Mouse (Mus musculus): ENCODE results near the gene Fam89a. TPM values are rescaled to one million over a fixed set of nuclear protein-coding genes. Genes with fewer than 3 reads are reported as not detected.

The Fam89a gene
- under 1 TPM in 1 of 2 experiments, not detected in 1; 0.90 TPM for total RNA-seq (2021)
- long read RNA-seq, experiment 1, partial matches to known transcripts: 0 of 3 reads
- long read RNA-seq, experiment 1, other reads (novel, unspliced or antisense): 0 of 3 reads
- long read RNA-seq, experiment 2: 0 reads

DNA sequence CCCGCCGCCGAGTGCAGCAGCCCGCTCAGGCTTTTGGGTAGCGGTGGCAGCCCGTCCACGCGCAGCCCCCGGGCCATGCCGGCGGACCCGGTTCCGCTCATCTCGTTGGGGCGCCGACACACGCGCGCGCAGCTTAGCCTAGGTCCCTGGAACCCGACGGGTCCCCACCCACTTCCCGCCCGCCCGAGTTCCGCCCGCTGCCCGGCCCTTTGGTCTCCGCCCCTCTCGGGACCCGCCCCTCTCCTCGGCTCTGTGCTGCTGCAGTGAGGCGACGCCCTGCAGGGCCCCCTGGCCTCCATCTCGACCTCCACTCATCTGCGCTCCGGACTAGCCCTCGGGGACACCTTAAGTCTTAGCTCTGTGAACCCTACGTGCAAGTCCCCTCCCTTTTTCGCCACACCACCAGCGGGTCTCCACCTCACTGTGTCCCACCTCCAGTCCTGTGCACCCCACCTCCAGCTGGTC lies at the start of gene Fam89a:
Gene Fam89a, minus strand, starts transcription at position 124 of the 465 bp plus-strand sequence.
- peak; percentile 47 for DNase-seq (ENCODE audit: low spot score in 2 of 2)

- DNase-seq (ENCODE audit: low spot score in 2 of 2): no peak
Measured at GRCm38 (mm10) chr8:124800542-124800941, 48.9 kb upstream of the Fam89a start.

- no peak for DNase-seq (ENCODE audit: low spot score in 2 of 2)
Measured at GRCm38 (mm10) chr8:124795781-124796488, 44.3 kb upstream of the Fam89a start.

DNA sequence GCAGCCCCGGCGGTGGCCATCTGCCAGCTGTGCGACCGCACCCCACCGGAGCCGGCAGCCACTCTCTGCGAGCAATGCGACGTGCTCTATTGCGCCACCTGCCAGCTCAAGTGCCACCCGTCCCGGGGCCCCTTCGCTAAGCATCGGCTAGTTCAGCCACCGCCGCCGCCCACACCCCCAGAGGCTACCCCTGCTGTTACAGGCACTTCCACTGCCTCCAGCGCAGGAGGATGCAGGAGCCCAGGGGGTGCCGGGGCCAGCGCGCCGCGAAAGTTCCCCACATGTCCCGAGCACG lies 42.8 kb upstream of the Fam89a start:
- peak; percentile 51 to 53 for DNase-seq (ENCODE audit: low spot score in 2 of 2)

DNA sequence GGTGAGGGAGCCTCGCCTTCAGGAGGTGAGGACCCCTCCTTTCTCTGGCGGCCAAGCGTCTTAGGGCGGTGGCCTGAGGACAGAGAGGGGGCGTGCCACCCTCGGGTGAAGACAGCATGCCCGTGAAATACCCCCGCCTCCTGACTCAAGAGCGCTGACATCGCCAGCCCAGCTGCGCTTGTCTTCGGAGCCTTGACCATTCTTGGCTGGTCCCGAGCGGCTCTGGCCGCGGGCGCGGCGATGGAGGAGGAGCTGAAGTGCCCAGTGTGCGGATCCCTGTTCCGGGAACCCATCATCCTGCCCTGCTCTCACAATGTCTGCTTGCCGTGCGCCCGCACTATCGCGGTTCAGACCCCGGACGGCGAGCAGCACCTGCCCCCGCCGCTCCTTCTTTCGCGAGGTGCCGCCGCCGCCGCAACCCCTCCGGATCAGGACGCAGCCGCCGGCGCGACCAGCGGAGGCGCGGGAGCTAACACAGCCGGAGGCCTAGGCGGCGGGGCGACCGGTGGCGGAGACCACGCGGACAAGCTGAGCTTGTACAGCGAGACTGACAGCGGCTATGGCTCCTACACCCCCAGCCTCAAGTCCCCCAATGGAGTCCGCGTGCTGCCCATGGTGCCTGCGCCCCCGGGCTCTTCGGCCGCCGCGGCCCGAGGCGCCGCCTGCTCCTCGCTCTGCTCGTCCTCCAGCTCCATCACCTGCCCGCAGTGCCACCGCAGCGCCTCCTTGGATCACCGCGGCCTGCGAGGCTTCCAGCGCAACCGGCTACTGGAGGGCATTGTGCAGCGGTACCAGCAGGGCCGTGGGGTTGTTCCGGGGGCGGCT lies 42.2 kb upstream of the Fam89a start:
- DNase-seq (ENCODE audit: low spot score in 2 of 2): peak in 1 of 2 experiments; percentile 14

DNA sequence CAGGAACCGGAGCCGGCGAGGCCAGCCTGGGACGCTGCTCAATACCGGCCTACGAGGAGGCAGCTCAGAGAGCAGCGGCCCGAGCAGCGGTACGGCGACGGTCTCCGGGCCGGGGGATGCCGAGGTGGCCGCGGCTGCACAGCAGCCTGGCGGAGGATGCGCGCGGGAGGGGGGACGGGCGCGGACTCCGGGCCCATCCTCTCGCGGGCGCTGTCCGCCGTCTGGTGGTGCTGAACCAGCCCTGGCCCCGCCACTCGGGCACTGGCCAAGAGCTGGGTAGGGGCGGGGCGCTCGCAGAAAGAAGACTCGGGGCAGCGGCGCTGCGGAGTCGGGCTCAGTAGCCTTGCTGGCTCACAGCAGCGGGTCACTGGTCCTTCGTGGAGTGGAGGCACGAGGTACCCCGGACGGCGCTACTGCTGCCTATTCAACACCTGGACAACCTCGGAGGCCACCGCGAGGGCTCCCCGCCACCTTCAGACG lies 41.6 kb upstream of the Fam89a start:
- DNase-seq (ENCODE audit: low spot score in 2 of 2): peak; percentile 91 to 95

- DNase-seq (ENCODE audit: low spot score in 2 of 2): peak; percentile 26
Measured at GRCm38 (mm10) chr8:124792708-124793107, 41.1 kb upstream of the Fam89a start, which contains the start of gene Trim67. Gene Trim67, plus strand, starts transcription at chr8:124793092.

- DNase-seq (ENCODE audit: low spot score in 2 of 2): peak in 1 of 2 experiments; percentile 8
Measured at GRCm38 (mm10) chr8:124792186-124792585, 40.6 kb upstream of the Fam89a start.

DNA sequence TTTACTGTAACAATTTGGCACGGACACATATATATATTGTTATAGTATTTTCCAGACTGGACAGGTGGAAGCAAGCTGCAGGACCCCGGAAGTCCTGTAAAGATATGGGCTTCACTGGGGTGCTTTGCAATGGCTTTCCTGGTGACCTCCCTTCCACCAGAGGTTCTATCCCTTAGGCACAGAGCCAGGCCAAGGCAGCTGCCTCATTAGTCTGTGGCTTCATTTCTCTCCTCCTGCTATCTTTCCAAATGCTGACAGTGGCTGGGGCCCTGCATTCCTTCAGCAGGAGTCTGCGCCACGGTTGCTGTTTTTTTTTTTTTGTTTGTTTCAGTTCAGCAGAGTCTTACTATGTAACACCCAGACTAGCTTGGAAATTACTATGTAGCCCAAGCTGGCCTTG lies 40.1 kb upstream of the Fam89a start:
- no peak for DNase-seq (ENCODE audit: low spot score in 2 of 2)

DNA sequence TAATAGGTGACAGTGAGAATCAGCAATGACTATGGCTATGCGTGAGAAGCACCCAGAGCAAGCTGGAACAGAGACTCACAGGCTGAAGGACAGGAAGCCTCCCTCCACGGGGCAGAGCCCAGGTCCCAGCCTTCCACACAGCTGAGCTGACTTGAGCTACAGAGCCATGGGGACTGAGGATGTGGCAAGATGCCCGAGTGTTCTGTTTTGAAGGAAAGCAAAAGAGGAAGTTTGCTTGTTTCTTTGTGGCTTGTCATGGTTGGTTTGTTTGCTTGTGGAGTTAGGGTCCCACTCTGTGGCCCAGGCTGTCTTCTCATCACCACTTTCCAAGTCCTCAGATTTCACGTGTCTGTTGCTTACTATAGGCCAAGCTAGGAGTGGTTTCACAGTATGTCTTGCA lies 39.0 kb upstream of the Fam89a start:
- DNase-seq (ENCODE audit: low spot score in 2 of 2): no peak

GRCm38 (mm10) chr8:124784613-124785012 lies 33.0 kb upstream of the Fam89a start:
- DNase-seq (ENCODE audit: low spot score in 2 of 2): no peak

- no peak for DNase-seq (ENCODE audit: low spot score in 2 of 2)
Measured at GRCm38 (mm10) chr8:124783228-124783627, 31.6 kb upstream of the Fam89a start.

DNA sequence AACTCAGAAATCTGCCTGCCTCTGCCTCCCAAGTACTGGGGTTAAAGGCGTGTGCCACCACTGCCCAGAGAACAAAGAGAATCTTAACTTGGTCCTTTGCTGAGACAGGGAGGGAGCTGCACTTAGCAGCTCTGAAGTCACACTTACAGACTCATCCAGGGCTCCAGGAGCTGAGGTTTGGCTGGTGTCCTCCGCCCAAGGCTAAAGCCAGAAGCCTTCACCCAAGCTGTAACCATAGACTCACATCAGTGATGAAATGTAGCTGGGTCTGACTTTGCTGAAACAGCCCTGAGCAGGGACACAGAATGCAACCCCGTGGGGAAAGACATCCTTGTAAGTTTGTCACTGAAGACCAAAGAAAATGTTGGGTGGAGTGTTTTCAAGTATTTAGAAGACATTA lies 30.8 kb upstream of the Fam89a start:
- DNase-seq (ENCODE audit: low spot score in 2 of 2): peak in 1 of 2 experiments; percentile 9

- peak; percentile 23 to 34 for DNase-seq (ENCODE audit: low spot score in 2 of 2)
Measured at GRCm38 (mm10) chr8:124780236-124780635, 28.6 kb upstream of the Fam89a start.

DNA sequence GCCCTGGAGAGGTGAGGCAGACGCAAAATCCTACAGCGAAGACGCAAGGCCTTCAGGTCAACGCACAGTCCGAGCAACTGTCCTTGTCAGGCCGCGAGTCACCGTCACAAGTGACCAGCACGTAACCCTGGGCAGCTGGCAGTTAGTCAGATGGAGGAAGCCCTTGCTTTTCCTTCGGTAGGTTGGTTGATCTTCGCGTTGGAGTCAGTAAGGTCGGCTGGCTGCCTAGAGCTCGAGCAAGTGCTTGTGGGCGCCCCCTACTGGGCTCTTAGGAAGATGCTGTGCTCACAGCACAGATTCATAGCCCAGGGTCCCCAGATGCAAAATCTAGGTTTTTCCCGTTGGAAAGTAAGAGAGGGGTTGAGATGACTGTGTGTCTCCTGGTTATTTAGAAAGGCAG lies 24.1 kb upstream of the Fam89a start:
- peak; percentile 66 to 73 for DNase-seq (ENCODE audit: low spot score in 2 of 2)

DNA sequence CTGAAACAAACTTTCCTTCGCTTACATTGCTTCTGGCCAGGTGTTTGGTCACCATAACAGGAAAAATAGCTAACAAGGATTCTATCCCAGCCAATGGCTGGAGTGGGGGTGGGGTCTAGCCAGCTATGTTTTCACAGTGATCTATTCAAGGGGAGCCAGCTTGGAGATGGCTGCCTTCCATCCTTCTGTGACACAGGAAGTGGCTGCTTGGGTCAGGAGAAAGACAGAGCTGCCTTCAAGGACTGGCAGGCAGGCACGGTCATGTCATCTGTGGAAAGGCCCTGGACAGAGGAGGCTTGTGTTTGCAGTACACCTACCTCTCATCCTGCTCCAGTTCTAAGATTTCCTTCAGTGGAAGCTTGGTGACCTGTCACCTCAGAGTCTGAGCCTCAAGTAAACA lies 20.8 kb upstream of the Fam89a start:
- DNase-seq (ENCODE audit: low spot score in 2 of 2): no peak

DNA sequence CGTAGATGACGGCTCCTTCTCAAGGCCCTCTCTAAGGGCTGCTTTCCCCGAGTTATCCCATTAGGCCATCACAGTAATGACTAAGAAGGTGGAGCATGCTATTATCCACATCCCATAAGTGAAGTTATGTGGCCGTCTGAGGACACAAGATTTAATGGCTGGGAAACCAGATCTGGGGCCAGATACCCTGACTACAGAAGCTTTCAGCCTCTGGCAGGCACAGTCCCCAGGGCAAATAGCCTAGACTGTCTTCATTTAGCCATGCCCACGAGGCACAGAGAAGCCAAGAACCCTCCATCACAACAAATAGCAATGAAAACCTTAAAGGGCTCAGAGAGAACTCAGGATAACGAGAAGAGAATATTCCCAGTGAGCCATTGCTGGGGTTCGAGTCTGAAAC lies 11.4 kb upstream of the Fam89a start:
- DNase-seq (ENCODE audit: low spot score in 2 of 2): no peak

DNA sequence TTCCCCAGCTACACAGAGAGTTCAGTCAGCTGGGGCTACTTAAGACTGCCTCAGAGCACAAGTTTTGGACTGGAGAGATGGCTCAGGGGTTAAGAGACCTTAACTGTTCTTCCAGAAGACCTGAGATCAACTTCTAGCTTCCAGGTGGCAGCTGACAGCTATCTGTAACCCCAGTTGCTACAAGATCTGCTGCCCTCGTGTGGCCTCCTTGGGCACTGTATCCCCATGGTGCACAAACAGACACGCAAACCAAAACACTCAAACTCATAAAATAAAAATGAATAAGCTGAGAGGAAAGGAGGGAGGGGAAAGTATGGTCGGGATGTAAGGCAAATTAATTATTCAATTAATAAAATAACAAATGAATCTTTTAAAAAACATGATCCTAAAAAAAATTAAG lies 6.9 kb upstream of the Fam89a start:
- no peak for DNase-seq (ENCODE audit: low spot score in 2 of 2)

DNA sequence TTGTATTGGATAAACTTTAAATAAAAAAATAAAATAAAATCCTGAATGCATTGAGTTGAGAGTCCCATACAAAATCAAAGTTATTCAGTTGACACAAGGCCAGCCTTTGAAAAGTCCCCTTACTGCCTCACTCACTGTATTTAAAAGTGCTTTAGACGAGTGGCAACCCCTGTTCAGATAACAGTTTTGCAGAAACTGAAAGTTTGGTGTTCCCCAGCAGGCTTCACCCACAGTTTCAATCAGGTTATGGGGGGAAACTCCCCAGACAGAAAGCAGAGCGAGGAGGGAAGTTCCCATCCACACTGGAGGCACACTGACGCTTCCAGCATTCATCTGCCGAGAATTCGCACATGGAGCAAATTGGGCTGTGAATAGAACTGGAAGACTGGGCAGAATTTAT lies 5.0 kb upstream of the Fam89a start:
- DNase-seq (ENCODE audit: low spot score in 2 of 2): no peak

GRCm38 (mm10) chr8:124756153-124756552 lies 4.5 kb upstream of the Fam89a start:
- no peak for DNase-seq (ENCODE audit: low spot score in 2 of 2)

DNA sequence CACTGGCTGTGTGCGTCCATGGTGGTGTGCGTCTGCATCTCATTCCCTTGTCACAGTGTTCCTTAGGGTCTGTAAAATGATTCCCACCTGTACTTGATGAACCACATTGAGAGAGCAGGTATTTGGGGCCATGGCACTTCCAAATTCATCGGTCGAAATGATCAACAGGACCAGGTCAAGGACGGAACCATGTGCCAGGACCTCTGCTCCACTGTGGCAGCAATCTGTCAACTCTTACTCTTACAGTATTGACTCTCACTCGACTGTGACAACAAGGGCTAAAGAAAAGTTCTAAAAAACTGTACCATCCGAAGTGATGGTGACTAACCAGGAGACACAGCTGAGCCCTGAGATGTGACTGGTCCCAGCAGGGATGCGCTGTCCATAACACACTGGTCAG lies 3.8 kb upstream of the Fam89a start:
- no peak for DNase-seq (ENCODE audit: low spot score in 2 of 2)

DNA sequence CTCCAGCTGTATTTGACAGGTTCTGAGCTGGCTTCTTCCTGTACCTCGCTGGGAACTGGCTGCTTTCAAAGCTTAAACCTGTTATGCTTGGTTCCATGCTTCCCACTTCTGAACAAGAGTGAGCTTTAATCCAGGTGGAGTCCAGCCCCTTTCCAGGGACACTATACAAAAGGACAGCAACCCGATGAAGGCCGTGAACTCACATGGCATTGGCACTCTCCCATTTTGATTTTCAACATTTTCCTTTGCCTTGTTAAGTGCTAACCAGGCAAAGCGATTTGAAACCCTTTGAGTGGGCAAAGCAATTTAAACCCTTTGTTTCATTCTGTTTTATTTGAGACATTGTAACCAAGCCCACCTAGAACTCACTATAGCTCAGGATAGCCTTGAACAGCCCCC lies 3.2 kb upstream of the Fam89a start:
- DNase-seq (ENCODE audit: low spot score in 2 of 2): no peak

Data from adrenal gland, adult 18-20 months (tissue).